Mouse (Mus musculus): ENCODE measurements around the gene Odf2. TPM values are rescaled to one million over a fixed set of nuclear protein-coding genes. Genes with fewer than 3 reads are reported as not detected.
A peak's percentile ranks its signal among the peaks of the same experiment; 100 is the strongest.

The Odf2 gene
- polyA plus RNA-seq, 1 experiment from 2014 or later, result 63.5 TPM

DNA sequence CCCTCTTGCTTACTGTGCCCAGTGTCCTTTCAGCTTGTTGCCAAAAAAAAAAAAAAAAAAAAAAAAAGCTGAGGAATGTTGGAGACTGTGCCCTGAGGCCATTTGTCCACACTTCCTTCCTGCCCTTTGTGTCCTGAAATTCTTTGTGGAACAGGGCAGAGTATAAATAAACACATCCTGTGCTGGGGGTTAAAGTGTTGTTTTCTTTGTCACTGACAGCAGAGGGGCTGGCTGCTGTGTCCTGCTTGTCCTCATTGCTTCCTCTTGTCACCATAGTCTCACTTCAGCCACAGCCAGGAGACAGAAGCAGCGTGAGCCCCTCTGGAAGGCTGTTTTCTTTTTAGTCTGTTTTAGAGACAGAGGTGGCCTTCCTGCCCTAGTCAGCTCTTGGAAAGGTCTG is 55.7 kb downstream of the Odf2 start:
- H3K9me3 ChIP-seq (ENCODE audit: control insufficient read depth, low read length), result no peaks in the 10 kb centered on the region
- no peak overlapping the region for H3K27ac ChIP-seq
- H3K9ac ChIP-seq, result no peak overlapping the region
- no peaks in the 10 kb centered on the region for H3K4me1 ChIP-seq (replicated peaks; ENCODE audit: control insufficient read depth, insufficient read depth, low read length)
- WGBS, result 88% methylated on average over 1 of the region's 1 CpGs
- ATAC-seq (ENCODE audit: low FRiP score) (no peak), DNase-seq (ENCODE audit: low spot score) (no peak)
- H3K36me3 ChIP-seq (replicated peaks; ENCODE audit: control insufficient read depth, insufficient read depth), result peaks cover 98% of the 10 kb centered on the region
- no peaks in the 10 kb centered on the region for H3K27me3 ChIP-seq (ENCODE audit: control insufficient read depth, insufficient read depth, low read length)
- H3K4me2 ChIP-seq (replicated peaks), result no peak overlapping the region
- no peak overlapping the region for H3K4me3 ChIP-seq (replicated peaks; ENCODE audit: low read length)

GRCm38 (mm10) chr2:29948896-29949295 is 59.9 kb downstream of the Odf2 start:
- H3K27ac ChIP-seq, result no peak overlapping the region
- no peak overlapping the region for H3K9ac ChIP-seq
- no peak overlapping the region for H3K4me3 ChIP-seq (replicated peaks; ENCODE audit: low read length)
- no peaks in the 10 kb centered on the region for H3K4me1 ChIP-seq (replicated peaks; ENCODE audit: control insufficient read depth, insufficient read depth, low read length)
- no peaks in the 10 kb centered on the region for H3K27me3 ChIP-seq (ENCODE audit: control insufficient read depth, insufficient read depth, low read length)
- peaks cover 98% of the 10 kb centered on the region for H3K36me3 ChIP-seq (replicated peaks; ENCODE audit: control insufficient read depth, insufficient read depth)
- H3K4me2 ChIP-seq (replicated peaks), result no peak overlapping the region
- no peaks in the 10 kb centered on the region for H3K9me3 ChIP-seq (ENCODE audit: control insufficient read depth, low read length)
- WGBS, result 96% methylated on average over 5 of the region's 5 CpGs
- ATAC-seq (ENCODE audit: low FRiP score) (no peak), DNase-seq (ENCODE audit: low spot score) (no peak)

DNA sequence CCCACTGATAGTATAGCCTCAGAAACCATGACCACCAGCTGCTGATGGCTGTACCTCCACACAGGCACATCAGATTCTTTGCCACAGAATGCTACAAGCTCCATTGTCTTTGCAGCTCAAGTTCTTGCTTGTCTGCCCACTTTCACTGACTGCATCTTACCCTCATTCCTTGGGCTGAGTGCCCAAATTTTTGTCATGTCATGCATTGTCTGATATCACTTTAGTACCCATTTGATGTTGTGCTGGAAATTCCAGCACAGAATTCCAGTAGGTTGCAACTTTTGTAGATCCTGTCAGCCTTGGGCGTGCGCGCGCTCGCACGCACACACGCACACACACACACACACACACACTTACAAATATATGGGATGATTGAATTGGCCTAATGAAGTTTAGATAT is 72.2 kb downstream of the Odf2 start:
- Histone ChIP-seq H3K27ac (no peak overlapping the region), H3K4me1 (replicated peaks; ENCODE audit: control insufficient read depth, insufficient read depth, low read length) (peaks cover 16% of the 10 kb centered on the region), H3K4me3 (replicated peaks; ENCODE audit: low read length) (no peak overlapping the region), H3K9ac (no peak overlapping the region), H3K27me3 (ENCODE audit: control insufficient read depth, insufficient read depth, low read length) (no peaks in the 10 kb centered on the region), H3K4me2 (replicated peaks) (no peak overlapping the region), H3K36me3 (replicated peaks; ENCODE audit: control insufficient read depth, insufficient read depth) (peaks cover 42% of the 10 kb centered on the region), H3K9me3 (ENCODE audit: control insufficient read depth, low read length) (no peaks in the 10 kb centered on the region)
- ATAC-seq (ENCODE audit: low FRiP score) (no peak), DNase-seq (ENCODE audit: low spot score) (no peak)
- WGBS, result 97% methylated on average over 7 of the region's 7 CpGs

DNA sequence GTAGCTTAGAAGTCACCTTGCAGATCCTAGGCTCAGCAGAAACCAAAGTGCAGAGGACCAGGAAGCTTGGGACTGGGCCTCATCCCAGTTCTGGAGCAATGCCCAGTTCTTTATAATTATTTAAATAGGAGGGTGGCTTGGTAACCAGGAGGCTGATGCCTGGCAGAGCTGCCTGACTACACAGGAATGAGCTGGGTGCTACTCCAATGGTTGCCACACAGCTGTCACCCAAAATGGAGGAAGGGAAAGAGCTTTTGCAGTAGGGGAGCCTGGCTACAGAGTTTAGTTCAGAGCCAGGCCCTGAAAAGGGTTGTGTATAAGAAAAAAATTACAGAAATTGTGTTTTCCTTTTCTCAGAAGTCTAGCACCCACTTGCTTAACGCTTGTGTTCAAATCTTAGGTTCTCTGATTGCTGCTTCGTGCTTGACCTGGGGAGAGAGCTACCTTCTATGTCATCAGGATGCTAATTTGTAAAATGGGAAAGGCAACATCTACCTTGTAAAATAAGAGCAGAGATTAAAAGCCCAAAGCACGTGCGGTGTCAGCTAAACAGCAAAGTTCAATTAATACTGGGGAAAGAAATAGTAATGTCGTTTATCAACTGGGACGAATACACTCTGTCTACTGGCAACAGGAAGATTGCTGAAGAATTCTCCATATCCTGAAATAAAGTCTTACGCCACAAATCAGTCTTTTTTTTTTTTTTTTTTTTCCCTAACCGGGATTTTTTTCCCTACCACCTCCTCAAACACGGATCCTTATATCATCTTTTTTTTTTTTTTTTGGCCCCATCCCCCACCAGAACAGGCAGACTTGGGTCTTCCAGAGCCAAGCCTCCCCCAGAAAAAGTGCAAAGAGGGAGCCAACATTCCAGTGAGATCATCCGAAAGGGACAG is 75.6 kb downstream of the Odf2 start:
- Histone ChIP-seq H3K36me3 (replicated peaks; ENCODE audit: control insufficient read depth, insufficient read depth) (peaks cover 26% of the 10 kb centered on the region), H3K9me3 (ENCODE audit: control insufficient read depth, low read length) (no peaks in the 10 kb centered on the region), H3K27me3 (ENCODE audit: control insufficient read depth, insufficient read depth, low read length) (no peaks in the 10 kb centered on the region), H3K4me2 (replicated peaks) (peak overlapping the region; percentile 51), H3K4me1 (replicated peaks; ENCODE audit: control insufficient read depth, insufficient read depth, low read length) (peaks cover 47% of the 10 kb centered on the region), H3K4me3 (replicated peaks; ENCODE audit: low read length) (peak overlapping the region; percentile 100), H3K27ac (peak overlapping the region; percentile 98), H3K9ac (peak overlapping the region; percentile 99)
- ATAC-seq (ENCODE audit: low FRiP score), result no peak
- 17% methylated on average over 10 of the region's 10 CpGs for WGBS
- DNase-seq (ENCODE audit: low spot score), result peak; percentile 59

GRCm38 (mm10) chr2:29965250-29965843 is 76.3 kb downstream of the Odf2 start, which contains the start of gene Sptan1:
TSS of gene Sptan1 (plus strand) at chr2:29965560.
- H3K4me1 ChIP-seq (replicated peaks; ENCODE audit: control insufficient read depth, insufficient read depth, low read length), result peaks cover 55% of the 10 kb centered on the region
- WGBS, result under 1% methylated on average over 74 of the region's 82 CpGs

GRCm38 (mm10) chr2:29965906-29966305 is 76.9 kb downstream of the Odf2 start:
- DNase-seq (ENCODE audit: low spot score) (peak; percentile 44), ATAC-seq (ENCODE audit: low FRiP score) (peak; percentile 34; the same call in 1 of the 2 replicates)
- WGBS, result under 1% methylated on average over 27 of the region's 41 CpGs
- Histone ChIP-seq H3K27me3 (ENCODE audit: control insufficient read depth, insufficient read depth, low read length) (no peaks in the 10 kb centered on the region), H3K4me1 (replicated peaks; ENCODE audit: control insufficient read depth, insufficient read depth, low read length) (peaks cover 58% of the 10 kb centered on the region), H3K4me2 (replicated peaks) (peak overlapping the region; percentile 72), H3K4me3 (replicated peaks; ENCODE audit: low read length) (peak overlapping the region; percentile 100), H3K36me3 (replicated peaks; ENCODE audit: control insufficient read depth, insufficient read depth) (peaks cover 31% of the 10 kb centered on the region), H3K9ac (peak overlapping the region; percentile 99), H3K9me3 (ENCODE audit: control insufficient read depth, low read length) (no peaks in the 10 kb centered on the region), H3K27ac (peak overlapping the region; percentile 98)

More at GRCm38 (mm10) chr2:29965250-29965843, 76.3 kb downstream of the Odf2 start, which contains the start of gene Sptan1:
- Histone ChIP-seq H3K4me3 (replicated peaks; ENCODE audit: low read length) (peak within 1 kb of the TSS; percentile 100), H3K27ac (peak within 1 kb of the TSS; percentile 98), H3K27me3 (ENCODE audit: control insufficient read depth, insufficient read depth, low read length) (no peaks in the 10 kb centered on the region), H3K9me3 (ENCODE audit: control insufficient read depth, low read length) (no peaks in the 10 kb centered on the region), H3K36me3 (replicated peaks; ENCODE audit: control insufficient read depth, insufficient read depth) (peaks cover 26% of the 10 kb centered on the region), H3K4me2 (replicated peaks) (peak within 1 kb of the TSS; percentile 72), H3K9ac (peak within 1 kb of the TSS; percentile 99)
- ATAC-seq (ENCODE audit: low FRiP score) (peak; percentile 99), DNase-seq (ENCODE audit: low spot score) (peak; percentile 97)

GRCm38 (mm10) chr2:29966826-29967225 is 77.8 kb downstream of the Odf2 start:
- H3K27ac ChIP-seq, result peak overlapping the region; percentile 98; the same call in 1 of the 2 replicates
- H3K36me3 ChIP-seq (replicated peaks; ENCODE audit: control insufficient read depth, insufficient read depth), result peaks cover 37% of the 10 kb centered on the region
- H3K4me2 ChIP-seq (replicated peaks), result peak overlapping the region; percentile 72
- H3K4me3 ChIP-seq (replicated peaks; ENCODE audit: low read length), result peak overlapping the region; percentile 100
- peaks cover 64% of the 10 kb centered on the region for H3K4me1 ChIP-seq (replicated peaks; ENCODE audit: control insufficient read depth, insufficient read depth, low read length)
- 62% methylated on average over 2 of the region's 2 CpGs for WGBS
- no peaks in the 10 kb centered on the region for H3K9me3 ChIP-seq (ENCODE audit: control insufficient read depth, low read length)
- no peak for ATAC-seq (ENCODE audit: low FRiP score)
- DNase-seq (ENCODE audit: low spot score), result no peak
- no peaks in the 10 kb centered on the region for H3K27me3 ChIP-seq (ENCODE audit: control insufficient read depth, insufficient read depth, low read length)
- peak overlapping the region; percentile 99 for H3K9ac ChIP-seq

- H3K4me1 ChIP-seq (replicated peaks; ENCODE audit: control insufficient read depth, insufficient read depth, low read length), result peaks cover 67% of the 10 kb centered on the region
- H3K36me3 ChIP-seq (replicated peaks; ENCODE audit: control insufficient read depth, insufficient read depth), result peaks cover 46% of the 10 kb centered on the region
- H3K9me3 ChIP-seq (ENCODE audit: control insufficient read depth, low read length), result no peaks in the 10 kb centered on the region
- WGBS, result 44% methylated on average over 5 of the region's 5 CpGs
- H3K9ac ChIP-seq, result peak overlapping the region; percentile 53
- H3K27me3 ChIP-seq (ENCODE audit: control insufficient read depth, insufficient read depth, low read length), result no peaks in the 10 kb centered on the region
- H3K27ac ChIP-seq, result no peak overlapping the region; the same call in 1 of the 2 replicates
- DNase-seq (ENCODE audit: low spot score) (no peak), ATAC-seq (ENCODE audit: low FRiP score) (no peak)
- peak overlapping the region; percentile 100 for H3K4me3 ChIP-seq (replicated peaks; ENCODE audit: low read length)
- H3K4me2 ChIP-seq (replicated peaks), result peak overlapping the region; percentile 72
Observed at GRCm38 (mm10) chr2:29967768-29968167, 78.7 kb downstream of the Odf2 start.

- Histone ChIP-seq H3K9me3 (ENCODE audit: control insufficient read depth, low read length) (no peaks in the 10 kb centered on the region), H3K4me2 (replicated peaks) (peak overlapping the region; percentile 72), H3K36me3 (replicated peaks; ENCODE audit: control insufficient read depth, insufficient read depth) (peaks cover 49% of the 10 kb centered on the region), H3K4me3 (replicated peaks; ENCODE audit: low read length) (peak overlapping the region; percentile 100; the same call in 1 of the 2 replicates), H3K27ac (no peak overlapping the region), H3K9ac (peak overlapping the region; percentile 24; the same call in 1 of the 2 replicates), H3K27me3 (ENCODE audit: control insufficient read depth, insufficient read depth, low read length) (no peaks in the 10 kb centered on the region), H3K4me1 (replicated peaks; ENCODE audit: control insufficient read depth, insufficient read depth, low read length) (peaks cover 66% of the 10 kb centered on the region)
- 83% methylated on average over 5 of the region's 5 CpGs for WGBS
- DNase-seq (ENCODE audit: low spot score) (no peak), ATAC-seq (ENCODE audit: low FRiP score) (no peak)
Observed at GRCm38 (mm10) chr2:29968638-29969037, 79.6 kb downstream of the Odf2 start.
